Mouse (Mus musculus) neural tube, embryonic 11.5 days (tissue): Measurements from ENCODE around the gene BC030870. TPM values are rescaled to one million over a fixed set of nuclear protein-coding genes. Genes with fewer than 3 reads are reported as not detected.
"Not testable (repeated sequence)": the region's sequence is repeated elsewhere in the genome, so short reads cannot be mapped to it uniquely, and the experiment has no call there.

Experiments used
- ATAC-seq: fragments of 200-750 bp; cut with Nextera tagmentation; 2 replicates; pipeline ENCODE4 v1.8.0; 2017; ENCODE audit warnings: moderate number of reproducible peaks, mild to moderate bottlenecking, moderate TSS enrichment, moderate library complexity; ENCODE audit not compliant: insufficient read depth, low FRiP score, low TSS enrichment
- DNase-seq: peaks from one replicate; pipeline ENCODE4 v3.0.0-alpha.2; 2015; ENCODE audit warnings: low spot score
- H3K27ac ChIP-seq: fragments of 300-500 bp; sonication (generic); 2 replicates; pipeline ENCODE4 v1.5.1; 2014; ENCODE audit warnings: low read depth, mild to moderate bottlenecking, low read length
- H3K27me3 ChIP-seq: fragments of 300-500 bp; sonication (generic); 2 replicates; pipeline ENCODE4 v1.6.1; 2014; ENCODE audit warnings: mild to moderate bottlenecking, low read length, mixed read lengths; ENCODE audit not compliant: control insufficient read depth, insufficient read depth
- H3K36me3 ChIP-seq: fragments of 300-500 bp; sonication (generic); 2 replicates; pipeline ENCODE4 v1.6.1; 2014; ENCODE audit warnings: mild to moderate bottlenecking, low read length, moderate library complexity, mixed read lengths; ENCODE audit not compliant: control insufficient read depth, insufficient read depth
- H3K4me1 ChIP-seq: fragments of 300-500 bp; sonication (generic); 2 replicates; pipeline ENCODE4 v1.6.1; 2014; ENCODE audit warnings: low read length, mixed read lengths; ENCODE audit not compliant: control insufficient read depth, insufficient read depth
- H3K4me2 ChIP-seq: fragments of 300-500 bp; sonication (generic); 2 replicates; pipeline ENCODE4 v1.6.1; 2014; ENCODE audit warnings: low read depth, mild to moderate bottlenecking, moderate library complexity
- H3K4me3 ChIP-seq: fragments of 300-500 bp; sonication (generic); 2 replicates; pipeline ENCODE4 v1.5.1; 2014; ENCODE audit warnings: low read depth, low read length
- H3K9ac ChIP-seq: fragments of 300-500 bp; sonication (generic); 2 replicates; pipeline ENCODE4 v1.6.1; 2014; ENCODE audit warnings: mild to moderate bottlenecking, low read length
- H3K9me3 ChIP-seq: fragments of 300-500 bp; sonication (generic); 2 replicates; pipeline ENCODE4 v1.6.1; 2016; ENCODE audit warnings: low read length; ENCODE audit not compliant: control insufficient read depth
- WGBS: fragments of 180-500 bp; shearing (Covaris S2); extraction: QIAGEN DNeasy Blood & Tissue Kit; methylation state at CpG from one replicate; pipeline ENCODE4 v1.1.7; 2014; 5-methylcytosine and 5-hydroxymethylcytosine counted together
- polyA plus RNA-seq: library from polyadenylated mRNA; unstranded; fragments of >200 nt; fragmentation: Nextera tagmentation; extraction: Ambion mirVana; gene quantifications from 2 replicates; pipeline ENCODE4 v1.2.1, GENCODE M21; 2014

BC030870 gene
- not detected in 2 replicates for polyA plus RNA-seq

DNA sequence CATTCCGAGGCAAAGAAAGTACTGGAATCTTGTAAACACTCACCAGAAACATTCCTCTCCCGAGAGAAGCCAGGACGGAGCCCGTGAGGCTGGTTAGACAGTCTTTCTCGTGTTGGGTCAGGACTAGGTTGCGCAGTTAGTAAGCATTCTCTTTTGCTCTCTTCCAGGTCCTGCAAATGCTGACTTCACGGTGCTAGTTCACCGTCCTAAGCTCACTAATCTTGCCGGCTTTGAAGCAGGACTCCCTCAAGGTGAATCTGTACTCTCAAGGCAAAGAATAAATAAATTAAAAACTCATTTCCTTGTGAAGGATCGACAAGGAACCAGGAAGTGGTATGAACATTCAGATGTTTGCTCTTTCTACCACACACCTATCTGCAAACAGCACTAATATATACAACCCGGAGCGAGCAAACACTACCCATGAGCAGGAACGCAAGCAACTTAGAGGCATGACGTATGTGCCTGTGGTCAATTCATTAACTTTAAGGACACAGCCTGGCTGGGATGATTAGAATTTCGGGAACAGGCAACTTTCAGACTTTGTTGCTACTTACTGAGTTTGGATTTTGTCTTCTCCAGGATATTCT, at the start of gene BC030870:
Gene BC030870, minus strand, starts transcription at position 365 of the 590 bp plus-strand sequence.
- Histone ChIP-seq H3K4me3 (no peak within 1 kb of the TSS), H3K27ac (no peak within 1 kb of the TSS), H3K4me1 (no peaks in the 10 kb centered on the region), H3K36me3 (no peaks in the 10 kb centered on the region), H3K4me2 (no peak within 1 kb of the TSS), H3K9me3 (no peaks in the 10 kb centered on the region), H3K9ac (no peak within 1 kb of the TSS), H3K27me3 (no peaks in the 10 kb centered on the region)
- DNase-seq (no peak), ATAC-seq (no peak)
- 89% methylated on average over 15 of the region's 15 CpGs for WGBS

- no peaks in the 10 kb centered on the region for H3K36me3 ChIP-seq
- DNase-seq (no peak), ATAC-seq (no peak)
- H3K9ac ChIP-seq: no peak overlapping the region
- no peak overlapping the region for H3K4me2 ChIP-seq
- H3K4me3 ChIP-seq: no peak overlapping the region
- no peaks in the 10 kb centered on the region for H3K4me1 ChIP-seq
- H3K9me3 ChIP-seq: no peaks in the 10 kb centered on the region
- WGBS: 56% methylated on average over 3 of the region's 3 CpGs
- H3K27ac ChIP-seq: no peak overlapping the region
- no peaks in the 10 kb centered on the region for H3K27me3 ChIP-seq
These were observed 45.5 kb upstream of the BC030870 start for GRCm38 (mm10) chr8:65174746-65175476.

DNA sequence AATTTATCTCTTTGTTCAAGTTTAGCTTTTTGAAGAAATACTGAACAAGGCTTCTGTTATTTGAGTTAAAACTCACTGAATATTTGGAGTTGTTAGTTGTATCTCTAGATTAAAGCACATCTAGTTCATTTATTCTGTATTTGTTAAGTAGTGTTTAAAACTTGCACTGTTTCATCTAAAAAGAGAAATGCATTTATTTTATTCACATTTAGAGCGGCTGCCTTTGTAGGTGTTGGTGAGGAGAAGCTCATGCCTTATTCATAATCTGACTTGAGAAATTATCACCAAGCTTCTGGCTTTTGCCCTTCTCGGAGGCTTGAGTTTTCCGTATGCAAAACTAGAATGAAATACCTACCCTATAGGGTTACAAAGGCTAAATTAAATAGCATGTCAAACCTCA, 39.8 kb upstream of the BC030870 start:
- Histone ChIP-seq H3K27me3 (no peaks in the 10 kb centered on the region), H3K36me3 (no peaks in the 10 kb centered on the region), H3K27ac (no peak overlapping the region), H3K4me2 (no peak overlapping the region), H3K4me3 (no peak overlapping the region), H3K4me1 (no peaks in the 10 kb centered on the region), H3K9ac (no peak overlapping the region), H3K9me3 (no peaks in the 10 kb centered on the region)
- ATAC-seq (no peak), DNase-seq (no peak)
- WGBS: 83% methylated on average over 3 of the region's 3 CpGs

DNA sequence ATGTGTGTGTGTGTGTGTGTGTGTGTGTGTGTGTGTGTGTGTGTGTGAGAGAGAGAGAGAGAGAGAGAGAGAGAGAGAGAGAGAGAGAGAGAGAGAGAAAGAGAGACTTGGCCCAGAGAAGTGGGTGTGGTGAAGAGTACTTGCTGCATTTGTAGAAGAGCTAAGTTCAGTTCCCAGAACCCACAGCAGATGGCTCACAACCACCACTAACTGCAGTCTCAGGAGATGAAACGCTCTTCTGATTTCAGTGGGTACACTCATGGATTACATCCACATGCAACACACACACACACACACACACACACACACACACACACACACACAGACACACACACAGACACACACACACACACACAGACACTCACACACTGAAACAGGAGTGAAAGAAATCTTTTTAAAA, 31.3 kb upstream of the BC030870 start:
- H3K4me3 ChIP-seq, DNase-seq, H3K27me3 ChIP-seq, H3K27ac ChIP-seq, ATAC-seq, H3K4me1 ChIP-seq, H3K9me3 ChIP-seq, H3K9ac ChIP-seq, H3K36me3 ChIP-seq, H3K4me2 ChIP-seq: not testable (repeated sequence)
- 50% methylated on average over 1 of the region's 1 CpGs for WGBS

- WGBS: 73% methylated on average over 14 of the region's 14 CpGs
- Histone ChIP-seq H3K27me3 (no peaks in the 10 kb centered on the region), H3K27ac (no peak overlapping the region), H3K4me3 (no peak overlapping the region), H3K9me3 (no peaks in the 10 kb centered on the region), H3K9ac (no peak overlapping the region), H3K4me1 (no peaks in the 10 kb centered on the region), H3K36me3 (no peaks in the 10 kb centered on the region), H3K4me2 (no peak overlapping the region)
- ATAC-seq: no peak
- no peak for DNase-seq
These were observed 29.9 kb upstream of the BC030870 start for GRCm38 (mm10) chr8:65159096-65159748.

DNA sequence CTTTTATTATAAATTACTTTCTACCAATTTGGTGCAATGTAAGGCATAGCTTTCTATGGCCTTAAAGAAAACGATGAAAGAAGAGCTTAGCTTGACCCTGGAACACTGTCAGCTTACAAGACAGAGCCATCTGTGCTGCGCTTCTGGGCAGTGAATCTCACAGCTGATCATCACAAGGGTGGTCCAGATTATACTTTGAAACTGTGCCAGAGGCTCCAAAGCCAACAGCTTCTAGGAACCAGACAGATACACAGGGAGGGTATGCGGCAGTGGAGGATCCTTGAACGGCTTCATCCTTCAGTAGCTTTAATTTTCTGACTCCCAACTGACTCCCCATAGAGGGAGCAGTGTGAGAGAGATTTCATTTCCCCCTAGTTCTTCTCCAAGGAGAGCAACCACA, 28.5 kb upstream of the BC030870 start:
- 90% methylated on average over 4 of the region's 4 CpGs for WGBS
- DNase-seq (no peak), ATAC-seq (no peak)
- H3K27me3 ChIP-seq: no peaks in the 10 kb centered on the region
- no peak overlapping the region for H3K27ac ChIP-seq
- H3K9me3 ChIP-seq: no peaks in the 10 kb centered on the region
- no peak overlapping the region for H3K4me3 ChIP-seq
- no peaks in the 10 kb centered on the region for H3K36me3 ChIP-seq
- H3K4me2 ChIP-seq: no peak overlapping the region
- H3K9ac ChIP-seq: no peak overlapping the region
- H3K4me1 ChIP-seq: no peaks in the 10 kb centered on the region

GRCm38 (mm10) chr8:65138830-65139466, 9.6 kb upstream of the BC030870 start:
- WGBS: 68% methylated on average over 3 of the region's 3 CpGs
- Histone ChIP-seq H3K27ac (no peak overlapping the region), H3K4me3 (no peak overlapping the region), H3K4me1 (no peaks in the 10 kb centered on the region), H3K9me3 (no peaks in the 10 kb centered on the region), H3K27me3 (no peaks in the 10 kb centered on the region), H3K9ac (no peak overlapping the region), H3K36me3 (no peaks in the 10 kb centered on the region), H3K4me2 (no peak overlapping the region)
- ATAC-seq (no peak), DNase-seq (no peak)

GRCm38 (mm10) chr8:65126454-65126853, 2.9 kb downstream of the BC030870 start:
- no peaks in the 10 kb centered on the region for H3K9me3 ChIP-seq
- no peaks in the 10 kb centered on the region for H3K36me3 ChIP-seq
- no peak overlapping the region for H3K9ac ChIP-seq
- DNase-seq: no peak
- H3K27me3 ChIP-seq: no peaks in the 10 kb centered on the region
- no peak for ATAC-seq
- H3K4me1 ChIP-seq: no peaks in the 10 kb centered on the region
- H3K4me2 ChIP-seq: no peak overlapping the region
- H3K4me3 ChIP-seq: no peak overlapping the region
- no peak overlapping the region for H3K27ac ChIP-seq
- 85% methylated on average over 3 of the region's 3 CpGs for WGBS
